Mouse (Mus musculus) spleen, adult 2 months (tissue): Measurements from ENCODE around the gene Rreb1.

Source experiments
- CTCF ChIP-seq: fragments of 200-500 bp; IDR thresholded peaks from 2 replicates; pipeline ENCODE4 v1.5.1; 2011; ENCODE audit warnings: mild to moderate bottlenecking, inconsistent platforms; ENCODE audit not compliant: insufficient read depth, insufficient read length, insufficient replicate concordance; ENCODE audit errors: extremely low read depth
- POLR2A ChIP-seq: fragments of 200-500 bp; IDR thresholded peaks from 2 replicates; pipeline ENCODE4 v1.6.1; 2011; ENCODE audit warnings: low read depth, low read length, inconsistent platforms

DNA sequence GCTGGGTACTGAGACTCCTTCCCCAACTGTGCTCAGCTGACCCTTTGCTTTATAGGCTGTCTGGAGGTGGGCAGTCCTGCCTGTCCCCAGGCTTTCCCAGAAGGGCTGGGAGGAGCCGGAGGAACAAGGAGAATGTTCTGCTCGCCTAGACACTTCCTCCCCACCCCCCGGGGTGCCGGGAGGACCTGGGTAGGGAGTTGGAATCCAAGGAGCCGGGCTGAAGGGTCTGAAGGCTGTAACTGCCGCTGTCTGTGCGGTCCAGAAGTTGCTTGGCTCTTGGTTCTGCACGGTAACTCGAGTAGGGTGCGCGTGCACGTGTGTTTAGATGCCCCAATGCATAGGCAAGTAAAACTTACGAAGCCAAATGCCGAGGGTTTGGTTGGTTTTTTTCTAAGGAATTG lies 75.8 kb downstream of the Rreb1 start:
- TF ChIP-seq POLR2A, result no peak
- no peak for TF ChIP-seq CTCF
